Mouse (Mus musculus): ENCODE measurements around the gene Med8. TPM values are rescaled to one million over a fixed set of nuclear protein-coding genes. Genes with fewer than 3 reads are reported as not detected.

Gene Med8
- polyA plus RNA-seq, 1 experiment from 2014 or later: 141 TPM

DNA sequence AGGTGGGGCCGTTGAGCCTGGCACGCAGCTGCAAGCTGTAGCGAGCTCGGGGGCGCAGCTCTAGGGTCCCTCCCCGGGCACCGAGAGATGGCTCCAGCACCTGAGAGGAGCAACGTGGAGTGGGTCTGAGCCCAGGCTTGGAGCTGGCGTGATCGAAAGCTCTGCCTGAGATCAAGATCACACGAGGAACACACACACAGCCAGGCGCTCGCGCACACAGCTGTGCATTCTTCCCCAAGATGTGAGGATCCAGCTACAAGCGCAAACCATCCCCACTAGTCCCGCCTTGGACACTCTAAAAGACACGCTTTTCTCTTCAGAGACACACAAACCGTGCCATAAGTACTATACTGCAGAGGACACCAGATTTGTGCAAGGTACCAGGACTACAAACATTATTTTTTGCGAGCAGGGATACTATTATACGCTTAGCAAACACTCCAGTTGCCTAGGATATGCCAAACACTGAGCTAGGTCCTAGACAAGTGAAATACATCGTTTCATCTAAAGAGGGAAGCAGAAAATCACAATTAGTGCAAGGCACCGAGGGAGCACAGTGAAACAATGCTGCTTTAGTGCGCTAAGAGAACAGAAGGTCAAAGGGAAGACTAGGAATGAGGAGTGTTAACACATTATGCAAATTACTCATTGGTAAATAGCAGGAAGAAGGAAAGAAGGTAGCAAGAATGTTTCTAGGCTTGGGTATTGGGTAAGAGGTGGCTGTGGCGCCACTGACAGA lies 37.4 kb downstream of the Med8 start:
- Histone ChIP-seq H3K27ac (peak overlapping the region; percentile 72), H3K4me3 (peak overlapping the region; percentile 60), H3K9me3 (replicated peaks) (no peaks in the 10 kb centered on the region), H3K27me3 (ENCODE audit: low read depth, poor library complexity, severe bottlenecking) (no peaks in the 10 kb centered on the region), H3K4me1 (peaks cover 16% of the 10 kb centered on the region), H3K36me3 (no peaks in the 10 kb centered on the region)
- no peak for DNase-seq (ENCODE audit: low spot score)
- 33% methylated on average over 24 of the region's 24 CpGs for WGBS

DNA sequence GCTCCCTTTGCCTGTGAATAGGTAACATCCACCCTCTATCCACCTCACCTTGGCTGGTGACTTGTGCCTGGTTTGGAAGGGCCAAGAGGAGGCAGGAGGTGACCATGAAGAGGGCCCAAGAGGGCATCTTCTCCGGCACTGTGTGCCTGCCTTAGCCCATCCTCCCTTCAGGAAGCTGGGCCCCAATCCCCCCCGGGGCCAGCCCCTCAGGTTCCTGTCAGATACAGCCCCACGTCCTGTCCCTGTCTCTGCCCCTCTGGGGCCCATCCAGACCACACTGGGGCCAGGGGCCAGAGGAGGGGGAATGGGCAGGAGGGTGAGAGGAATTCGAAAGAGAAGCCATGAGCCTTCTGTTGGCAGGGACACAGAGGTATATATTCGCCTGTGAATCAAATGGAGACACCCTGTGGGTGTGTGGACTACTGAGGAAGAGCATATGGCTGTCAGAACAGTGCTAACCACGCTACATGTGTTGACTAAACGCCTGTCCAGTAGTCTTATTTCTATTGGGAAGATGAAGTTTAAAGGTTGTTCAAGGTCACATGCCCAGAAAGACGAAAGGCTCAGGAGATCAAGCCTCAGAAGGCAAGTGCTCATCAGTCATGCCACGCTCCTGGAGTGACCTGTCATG lies 48.3 kb downstream of the Med8 start, which contains the start of gene Mpl:
Gene Mpl (minus strand): TSS at position 169 of the 631 bp plus-strand sequence.
- no peak within 1 kb of the TSS for H3K27ac ChIP-seq
- DNase-seq (ENCODE audit: low spot score): no peak
- no peaks in the 10 kb centered on the region for H3K27me3 ChIP-seq (ENCODE audit: low read depth, poor library complexity, severe bottlenecking)
- no peaks in the 10 kb centered on the region for H3K36me3 ChIP-seq
- no peaks in the 10 kb centered on the region for H3K9me3 ChIP-seq (replicated peaks)
- WGBS: 72% methylated on average over 9 of the region's 9 CpGs
- peaks cover 3% of the 10 kb centered on the region for H3K4me1 ChIP-seq
- H3K4me3 ChIP-seq: no peak within 1 kb of the TSS

DNA sequence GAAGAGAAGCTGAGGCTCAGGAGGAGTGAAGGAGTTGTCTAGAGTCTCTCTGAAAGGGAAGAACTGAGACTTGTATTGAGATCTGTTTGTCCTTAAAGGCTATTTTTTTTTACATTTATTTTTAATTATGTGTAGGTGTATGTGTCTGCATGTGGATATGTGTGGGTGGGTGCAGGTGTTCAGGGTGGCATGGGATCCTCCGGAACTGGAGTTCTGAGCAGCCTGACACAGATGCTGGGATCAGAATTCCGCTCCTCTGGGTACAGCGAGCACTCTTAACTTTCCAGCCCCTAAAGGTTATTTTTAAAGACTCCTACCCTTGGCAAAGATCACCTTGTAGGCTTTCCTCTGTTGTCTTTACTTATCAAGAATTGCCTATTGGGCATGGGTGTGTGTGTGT lies 55.8 kb downstream of the Med8 start:
- 91% methylated on average over 3 of the region's 3 CpGs for WGBS
- H3K4me3 ChIP-seq: no peak overlapping the region
- H3K27ac ChIP-seq: peak overlapping the region; percentile 78
- H3K36me3 ChIP-seq: no peaks in the 10 kb centered on the region
- DNase-seq (ENCODE audit: low spot score): no peak
- no peaks in the 10 kb centered on the region for H3K9me3 ChIP-seq (replicated peaks)
- H3K4me1 ChIP-seq: peaks cover 17% of the 10 kb centered on the region
- H3K27me3 ChIP-seq (ENCODE audit: low read depth, poor library complexity, severe bottlenecking): no peaks in the 10 kb centered on the region

Other genes starting within 250 kb of the Med8 start
- gene Kdm4a, start 229.3 kb upstream of the Med8 start, polyA plus RNA-seq (2016; fragmentation: Nextera tagmentation; extraction: Ambion mirVana): 33.7 and 42.7 TPM in 2 replicates
- gene Ptprf, start 117.9 kb upstream of the Med8 start, polyA plus RNA-seq (2016; fragmentation: Nextera tagmentation; extraction: Ambion mirVana): 67.5 and 77.3 TPM in 2 replicates
- 8.4 and 11.4 TPM in 2 replicates for gene Szt2, start 64 bp upstream of the Med8 start, polyA plus RNA-seq (2016; fragmentation: Nextera tagmentation; extraction: Ambion mirVana)
- gene Elovl1, start 18.8 kb downstream of the Med8 start, polyA plus RNA-seq (2016; fragmentation: Nextera tagmentation; extraction: Ambion mirVana): 45.5 and 48.1 TPM in 2 replicates
- gene Cdc20, start 28.0 kb downstream of the Med8 start, polyA plus RNA-seq (2016; fragmentation: Nextera tagmentation; extraction: Ambion mirVana): 431 and 433 TPM in 2 replicates
- 0.74 and 1.2 TPM in 2 replicates for gene Mpl, start 48.2 kb downstream of the Med8 start, polyA plus RNA-seq (2016; fragmentation: Nextera tagmentation; extraction: Ambion mirVana)
- gene Tie1, start 80.7 kb downstream of the Med8 start, polyA plus RNA-seq (2016; fragmentation: Nextera tagmentation; extraction: Ambion mirVana): 16.8 and 19.4 TPM in 2 replicates
- gene 2610528J11Rik, start 117.7 kb downstream of the Med8 start, polyA plus RNA-seq (2016; fragmentation: Nextera tagmentation; extraction: Ambion mirVana): 0.78 and 1.2 TPM in 2 replicates
- 0.34 and 0.54 TPM in 2 replicates for gene Tmem125, start 134.7 kb downstream of the Med8 start, polyA plus RNA-seq (2016; fragmentation: Nextera tagmentation; extraction: Ambion mirVana)
- gene Cfap57, start 211.4 kb downstream of the Med8 start, polyA plus RNA-seq (2016; fragmentation: Nextera tagmentation; extraction: Ambion mirVana): 0.36 and 0.64 TPM in 2 replicates
- gene Ebna1bp2, start 211.5 kb downstream of the Med8 start, polyA plus RNA-seq (2016; fragmentation: Nextera tagmentation; extraction: Ambion mirVana): 180 and 228 TPM in 2 replicates
- not detected in 2 replicates for gene Olfr62, start 249.6 kb downstream of the Med8 start, polyA plus RNA-seq (2016; fragmentation: Nextera tagmentation; extraction: Ambion mirVana)